Mouse (Mus musculus): ENCODE measurements around the gene Clcn6.

GRCm38 (mm10) chr4:148075881-148076280 is 37.3 kb upstream of the Clcn6 start:
- no peak for TF ChIP-seq CTCF (conservative IDR thresholded peaks at IDR 0.05; ENCODE audit: insufficient read depth, insufficient read length, low read depth, low read length)
- TF ChIP-seq POLR2A (IDR thresholded peaks at IDR 0.05; ENCODE audit: low read depth, low read length) = no peak

Data from kidney, adult 2 months (tissue).